Mouse (Mus musculus): ENCODE data around the gene Tead1. TPM values are rescaled to one million over a fixed set of nuclear protein-coding genes. Genes with fewer than 3 reads are reported as not detected.

The Tead1 gene
- 17.5 TPM for polyA plus RNA-seq (2014; fragmentation: Illumina TruSeq; extraction: RNeasy Lipid Tissue Mini Kit (QIAGEN cat#74804); ENCODE audit: low read depth, low replicate concordance)

DNA sequence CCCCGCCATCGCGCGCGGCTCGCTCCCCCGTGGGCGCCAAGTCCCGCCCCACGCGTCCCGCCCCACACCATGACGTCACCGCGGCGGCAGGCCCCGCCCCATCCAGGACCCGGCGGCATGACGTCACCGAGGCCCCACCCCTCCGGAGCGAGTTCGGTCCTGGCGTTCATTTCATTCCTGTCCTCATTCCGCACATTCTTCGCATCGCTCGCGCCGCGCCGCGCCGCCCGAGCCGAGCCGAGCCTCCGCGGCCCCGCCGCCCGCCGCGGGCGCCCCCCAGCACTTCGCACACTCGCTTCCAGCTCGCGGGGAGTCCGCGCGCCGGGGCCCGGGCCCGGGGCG, at the start of gene Tead1:
Tead1 (plus strand) TSS at position 148 of the 342 bp plus-strand sequence.

GRCm38 (mm10) chr7:112953777-112954291, 274.7 kb downstream of the Tead1 start, which contains the start of gene Rassf10:
Gene Rassf10, plus strand, starts transcription at chr7:112953962.

All from adipose tissue, adult 10 weeks (tissue).